Mouse (Mus musculus): ENCODE data around the gene Gsdma.
A peak's percentile ranks its signal among the peaks of the same experiment; 100 is the strongest.

The Gsdma gene

GRCm38 (mm10) chr11:98681186-98681585 lies 17.0 kb downstream of the Gsdma start:
- no peak for DNase-seq (ENCODE audit: low read depth, low spot score)

GRCm38 (mm10) chr11:98681786-98682745 lies 17.9 kb downstream of the Gsdma start, which contains the start of gene Psmd3:
Psmd3 (plus strand) TSS chr11:98682554.
- peak; percentile 98 for DNase-seq (ENCODE audit: low read depth, low spot score)

DNA sequence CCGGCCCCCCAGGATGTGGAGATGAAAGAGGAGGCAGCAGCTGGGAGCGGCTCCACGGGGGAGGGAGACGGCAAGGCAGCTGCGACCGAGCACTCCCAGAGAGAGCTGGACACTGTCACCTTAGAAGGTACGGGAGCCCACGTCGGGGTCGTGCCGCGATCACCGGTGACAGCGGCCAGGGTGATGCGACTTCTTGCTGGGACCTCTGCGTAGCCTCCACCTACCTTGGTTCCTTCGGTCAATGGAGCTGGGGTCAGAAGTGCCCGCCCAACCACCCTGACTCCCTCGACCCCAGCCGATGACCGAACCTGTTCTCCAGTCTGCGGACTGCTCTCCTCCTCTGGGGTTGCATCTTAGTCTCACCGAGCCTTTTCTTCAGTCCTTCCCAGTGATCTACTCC lies 18.7 kb downstream of the Gsdma start:
- no peak for DNase-seq (ENCODE audit: low read depth, low spot score)

- DNase-seq (ENCODE audit: low read depth, low spot score): no peak
These were observed 21.5 kb downstream of the Gsdma start for GRCm38 (mm10) chr11:98685642-98686041.

GRCm38 (mm10) chr11:98686976-98687375 lies 22.8 kb downstream of the Gsdma start:
- DNase-seq (ENCODE audit: low read depth, low spot score): no peak

DNA sequence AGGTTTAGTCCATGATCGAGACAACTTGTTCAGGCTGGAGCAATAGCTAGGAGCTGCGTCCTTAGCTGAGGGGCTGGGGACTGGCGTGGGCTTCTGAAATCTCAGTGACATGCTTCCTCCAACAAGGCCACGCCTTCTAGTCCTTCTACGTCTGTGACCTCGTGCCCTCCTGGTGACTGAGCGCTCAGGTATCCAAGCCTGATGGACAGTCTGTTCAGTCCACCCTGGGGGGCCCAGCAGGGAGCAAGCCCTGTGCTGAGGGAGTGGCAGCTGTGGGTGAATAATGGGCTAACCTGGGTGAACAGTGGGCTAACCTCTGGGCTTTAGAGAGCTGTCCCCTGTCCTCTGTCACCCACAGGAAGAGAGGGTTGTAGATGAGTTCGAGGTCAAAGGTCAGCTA lies 23.9 kb downstream of the Gsdma start:
- DNase-seq (ENCODE audit: low read depth, low spot score): no peak

GRCm38 (mm10) chr11:98693201-98693600 lies 29.1 kb downstream of the Gsdma start:
- no peak for DNase-seq (ENCODE audit: low read depth, low spot score)

- no peak for DNase-seq (ENCODE audit: low read depth, low spot score)
These were observed 29.6 kb downstream of the Gsdma start for GRCm38 (mm10) chr11:98693746-98694145.

- DNase-seq (ENCODE audit: low read depth, low spot score): no peak
These were observed 30.1 kb downstream of the Gsdma start for GRCm38 (mm10) chr11:98694301-98694700.

DNA sequence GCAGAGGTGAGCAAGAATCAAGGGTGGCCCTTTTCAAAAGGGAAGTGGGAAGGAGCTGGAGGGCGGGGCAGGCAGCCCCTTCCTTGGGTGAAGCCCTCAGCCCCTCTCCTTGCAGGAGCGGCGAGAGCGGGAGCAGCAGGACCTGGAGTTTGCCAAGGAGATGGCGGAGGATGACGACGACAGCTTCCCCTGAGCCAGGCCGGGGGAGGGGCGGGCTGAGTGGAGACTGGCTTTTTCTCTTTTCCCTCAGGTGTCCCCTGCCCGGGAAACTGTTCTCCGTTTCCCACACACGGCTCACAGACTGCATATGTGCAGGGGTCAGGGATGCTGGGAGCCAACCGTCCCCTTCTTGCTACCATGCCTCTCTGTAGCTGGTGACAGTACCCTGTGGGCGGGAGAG lies 31.3 kb downstream of the Gsdma start:
- DNase-seq (ENCODE audit: low read depth, low spot score): no peak

DNA sequence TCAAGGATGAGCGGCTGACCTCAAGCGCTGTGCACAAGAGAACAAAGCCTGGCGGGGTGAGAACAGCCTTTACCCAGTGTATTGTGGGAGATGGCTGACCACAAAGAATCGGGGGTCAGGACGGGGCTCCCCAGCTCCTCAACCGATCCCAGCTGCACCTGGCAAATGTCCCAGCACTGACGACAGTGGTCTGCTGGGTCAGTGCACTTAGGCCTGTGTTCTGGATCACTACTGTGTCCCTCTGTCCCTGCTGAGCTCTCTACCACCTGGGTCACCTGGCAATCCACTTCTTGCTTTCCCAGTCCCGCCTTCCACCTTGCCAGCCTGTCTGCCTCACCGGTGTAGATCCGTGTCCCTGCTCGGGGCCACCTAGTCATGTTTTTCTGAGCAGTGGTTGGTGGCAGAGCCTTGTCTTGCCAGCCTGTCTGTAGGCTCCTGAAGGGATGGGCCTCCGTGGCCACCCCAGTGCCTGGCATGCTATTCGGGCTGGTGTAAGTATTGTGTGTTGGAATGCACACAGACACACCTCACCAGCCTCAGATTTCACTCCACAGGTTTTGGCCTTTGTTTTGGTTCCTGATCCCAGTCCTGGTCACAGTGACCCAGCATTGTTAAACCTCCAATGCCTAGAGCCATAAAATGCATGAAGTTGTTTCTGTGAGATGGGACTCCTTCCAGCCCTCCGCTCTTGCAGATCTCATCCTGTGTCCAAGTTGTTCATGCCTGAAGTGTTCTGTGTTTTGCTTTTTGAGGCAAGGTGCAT lies 32.5 kb downstream of the Gsdma start:
- DNase-seq (ENCODE audit: low read depth, low spot score): no peak

DNA sequence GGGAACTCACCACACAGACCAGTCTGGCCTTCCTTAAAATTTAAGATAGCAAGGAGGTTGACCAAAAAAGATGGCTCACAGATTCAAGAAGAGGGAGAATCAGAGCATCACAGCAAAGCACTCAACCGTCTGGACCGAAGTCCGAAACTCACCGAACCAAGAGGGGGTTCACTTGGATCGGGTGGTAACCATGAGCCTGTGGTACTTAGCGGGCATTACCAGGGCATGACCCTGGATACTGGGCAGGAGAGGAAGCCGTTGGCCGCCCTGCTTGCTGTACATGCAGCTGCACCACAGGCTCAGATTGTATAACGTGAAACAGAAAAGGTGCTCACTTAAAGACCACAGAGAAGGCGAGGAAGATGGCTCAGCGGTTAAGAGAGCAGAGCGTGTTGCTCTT lies 33.1 kb downstream of the Gsdma start:
- no peak for DNase-seq (ENCODE audit: low read depth, low spot score)

GRCm38 (mm10) chr11:98698849-98699640 lies 34.9 kb downstream of the Gsdma start:
- DNase-seq (ENCODE audit: low read depth, low spot score): no peak

GRCm38 (mm10) chr11:98699911-98700310 lies 35.8 kb downstream of the Gsdma start:
- peak; percentile 72 for DNase-seq (ENCODE audit: low read depth, low spot score)

DNA sequence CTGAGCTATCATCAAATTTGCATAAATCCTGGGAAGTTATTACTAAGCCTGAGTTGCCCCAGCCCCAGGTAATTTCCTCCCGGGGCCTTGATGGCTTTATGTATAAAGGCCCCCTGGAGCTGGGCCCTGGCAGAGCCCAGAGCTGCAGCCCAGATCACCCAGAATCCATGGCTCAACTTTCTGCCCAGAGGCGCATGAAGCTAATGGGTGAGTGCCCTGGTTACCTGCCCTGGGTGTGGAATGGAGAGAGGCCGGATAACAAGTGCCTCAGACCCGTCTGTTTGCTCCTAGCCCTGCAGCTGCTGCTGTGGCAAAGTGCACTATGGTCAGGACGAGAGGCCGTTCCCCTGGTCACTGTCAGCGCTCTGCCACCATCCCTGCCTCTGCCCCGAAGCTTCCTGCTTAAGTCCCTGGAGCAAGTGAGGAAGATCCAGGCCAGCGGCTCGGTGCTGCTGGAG lies 37.1 kb downstream of the Gsdma start, which contains the start of gene Csf3:
Csf3 (plus strand) TSS at position 51 of the 458 bp plus-strand sequence.
- no peak for DNase-seq (ENCODE audit: low read depth, low spot score)

DNA sequence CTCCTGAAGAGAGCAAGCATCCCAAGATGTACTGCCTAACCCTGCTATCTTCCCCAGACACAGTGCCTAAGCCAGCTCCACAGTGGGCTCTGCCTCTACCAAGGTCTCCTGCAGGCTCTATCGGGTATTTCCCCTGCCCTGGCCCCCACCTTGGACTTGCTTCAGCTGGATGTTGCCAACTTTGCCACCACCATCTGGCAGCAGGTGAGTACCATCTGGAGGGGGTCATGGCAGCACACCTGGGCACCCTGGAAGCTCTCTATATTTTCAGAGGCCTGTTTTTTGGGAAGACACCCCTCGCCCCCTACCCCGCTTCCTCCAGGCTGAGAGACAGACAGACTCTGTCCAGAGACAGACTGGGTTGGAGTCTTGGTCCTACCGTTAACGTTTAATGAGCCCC lies 38.2 kb downstream of the Gsdma start:
- DNase-seq (ENCODE audit: low read depth, low spot score): no peak

DNA sequence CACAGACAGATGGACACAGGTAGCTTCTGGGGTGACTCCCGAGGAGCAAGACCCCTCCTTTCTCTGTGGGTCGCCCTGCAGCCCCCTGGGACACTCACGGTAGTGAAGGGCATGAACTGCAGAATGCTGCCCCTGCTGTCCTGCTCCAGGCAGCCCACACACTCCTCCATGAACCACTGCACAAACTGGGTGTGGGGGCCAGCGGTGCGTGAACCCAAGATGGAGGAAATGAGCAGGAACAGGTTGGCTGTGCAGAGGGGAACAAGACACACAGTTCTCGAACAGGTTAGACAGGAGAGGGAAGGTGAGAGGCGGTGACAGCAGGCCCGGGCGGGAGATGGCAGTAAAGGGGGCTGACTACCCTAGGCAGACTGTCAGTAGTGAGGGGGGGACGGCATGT lies 40.9 kb downstream of the Gsdma start:
- DNase-seq (ENCODE audit: low read depth, low spot score): no peak

- DNase-seq (ENCODE audit: low read depth, low spot score): no peak
These were observed 43.5 kb downstream of the Gsdma start for GRCm38 (mm10) chr11:98707401-98708281.

DNA sequence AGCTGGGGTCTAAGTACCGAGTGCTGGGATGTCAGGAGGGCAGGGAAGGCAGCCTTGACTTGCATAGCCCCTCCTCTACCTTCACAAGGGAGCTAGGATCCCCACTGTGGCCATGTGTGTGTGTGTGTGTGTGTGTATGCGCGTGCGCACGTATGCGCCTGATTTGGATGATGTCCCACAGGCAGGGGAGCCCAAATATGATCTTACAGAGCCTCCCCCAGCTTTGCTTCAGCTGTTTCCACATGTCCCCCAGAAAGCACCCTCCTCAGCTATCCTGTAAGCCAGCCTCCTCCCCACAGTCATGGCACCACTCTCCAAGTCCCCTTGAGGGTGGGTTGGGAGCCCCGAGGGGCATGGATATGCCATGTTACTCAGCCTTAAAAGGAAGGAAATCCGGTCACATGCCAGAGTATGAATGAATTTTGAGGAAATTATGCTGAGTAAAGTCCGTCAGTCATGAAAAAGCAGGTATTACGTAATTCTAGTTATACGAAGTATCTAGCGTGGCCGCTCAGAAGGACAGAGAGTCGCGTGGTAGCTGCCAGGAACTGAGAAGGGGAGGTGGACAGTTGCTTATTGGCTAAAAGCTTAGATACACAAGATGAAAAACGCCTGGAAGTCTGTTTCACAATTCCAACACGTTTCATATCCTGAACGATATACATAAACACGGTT lies 44.3 kb downstream of the Gsdma start:
- DNase-seq (ENCODE audit: low read depth, low spot score): no peak
